Mouse (Mus musculus) gastrocnemius, postnatal 36 days (tissue): ENCODE measurements around the gene Clhc1. TPM values are rescaled to one million over a fixed set of nuclear protein-coding genes. Genes with fewer than 3 reads are reported as not detected.

Experiments
- total RNA-seq, 2 experiments: library from RNA; stranded (reverse); gene quantifications; 2 replicates each; pipeline ENCODE4 v1.2.3; 2021

Gene Clhc1
- total RNA-seq, 2 experiments from 2014 or later, result not detected

Other genes with a start within 250 kb of the Clhc1 start
- 1 to 10 TPM; 3.0 to 3.4 TPM for gene Ccdc88a, start 174.3 kb upstream of the Clhc1 start, total RNA-seq
- gene Prorsd1, start 32.9 kb upstream of the Clhc1 start, total RNA-seq, result 10 to 100 TPM; 18.8 to 20.3 TPM
- gene Mtif2, start 21.5 kb upstream of the Clhc1 start, total RNA-seq, result 10 to 100 TPM; 23.1 to 23.5 TPM
- gene Rps27a, start 159 bp downstream of the Clhc1 start, total RNA-seq, result 100 to 1,000 TPM; 310 to 371 TPM
- gene Rtn4, start 145.0 kb downstream of the Clhc1 start, total RNA-seq, result 100 to 1,000 TPM; 660 to 716 TPM